Mouse (Mus musculus) forebrain, embryonic 15.5 days (tissue): ENCODE results near the gene Klk6. TPM values are rescaled to one million over a fixed set of nuclear protein-coding genes. Genes with fewer than 3 reads are reported as not detected.
A peak's percentile ranks its signal among the peaks of the same experiment; 100 is the strongest.

ENCODE experiments used
- ATAC-seq: fragments of 200-750 bp; cut with Nextera tagmentation; replicated peaks from 2 replicates; pipeline ENCODE4 v1.8.0; 2017; ENCODE audit warnings: mild to moderate bottlenecking, moderate TSS enrichment, moderate library complexity
- H3K27ac ChIP-seq: fragments of 300-500 bp; sonication (generic); replicated peaks from 2 replicates; pipeline ENCODE4 v1.5.1; 2015; ENCODE audit warnings: mild to moderate bottlenecking, inconsistent platforms
- H3K27me3 ChIP-seq: fragments of 300-500 bp; sonication (generic); 2 replicates; pipeline ENCODE4 v1.6.1; 2015; ENCODE audit warnings: inconsistent platforms
- H3K36me3 ChIP-seq: fragments of 300-500 bp; sonication (generic); 2 replicates; pipeline ENCODE4 v1.6.1; 2015; ENCODE audit warnings: mild to moderate bottlenecking, inconsistent platforms
- H3K4me1 ChIP-seq: fragments of 300-500 bp; sonication (generic); 2 replicates; pipeline ENCODE4 v1.6.1; 2015; ENCODE audit warnings: inconsistent platforms
- H3K4me2 ChIP-seq: fragments of 300-500 bp; sonication (generic); replicated peaks from 2 replicates; pipeline ENCODE4 v1.6.1; 2015; ENCODE audit warnings: mild to moderate bottlenecking, inconsistent platforms
- H3K4me3 ChIP-seq: fragments of 300-500 bp; sonication (generic); 2 replicates; pipeline ENCODE4 v1.5.1; 2015; ENCODE audit warnings: mild to moderate bottlenecking, inconsistent platforms
- H3K9ac ChIP-seq: fragments of 300-500 bp; sonication (generic); replicated peaks from 2 replicates; pipeline ENCODE4 v1.6.1; 2015; ENCODE audit warnings: mild to moderate bottlenecking, inconsistent platforms
- H3K9me3 ChIP-seq: fragments of 300-500 bp; sonication (generic); 2 replicates; pipeline ENCODE4 v1.6.1; 2016; ENCODE audit warnings: inconsistent platforms
- WGBS: fragments of 180-500 bp; shearing (Covaris S2); methylation state at CpG from one replicate; pipeline ENCODE4 v1.1.7; 2015; ENCODE audit warnings: mixed read lengths; 5-methylcytosine and 5-hydroxymethylcytosine counted together
- polyA plus RNA-seq: library from polyadenylated mRNA; unstranded; fragments of >200 nt; fragmentation: Nextera tagmentation; extraction: Ambion mirVana; gene quantifications from 2 replicates; pipeline ENCODE4 v1.2.1, GENCODE M21; 2015

Klk6 gene
- polyA plus RNA-seq, 1 experiment from 2014 or later, result not detected

GRCm38 (mm10) chr7:43788096-43788495 lies 36.2 kb upstream of the Klk6 start:
- Histone ChIP-seq H3K36me3 (no peaks in the 10 kb centered on the region), H3K9ac (no peak overlapping the region), H3K9me3 (no peaks in the 10 kb centered on the region), H3K4me2 (no peak overlapping the region), H3K27ac (no peak overlapping the region), H3K4me1 (no peaks in the 10 kb centered on the region), H3K4me3 (no peak overlapping the region), H3K27me3 (0 out of 2 replicates have a peak, but pooled peaks cover 3% of the 10 kb centered on the region)
- no peak for ATAC-seq
- WGBS, result 67% methylated on average over 3 of the region's 3 CpGs

- H3K9ac ChIP-seq, result no peak overlapping the region
- H3K9me3 ChIP-seq, result no peaks in the 10 kb centered on the region
- no peak overlapping the region for H3K4me2 ChIP-seq
- no peaks in the 10 kb centered on the region for H3K4me1 ChIP-seq
- 0 out of 2 replicates have a peak, but pooled peaks cover 3% of the 10 kb centered on the region for H3K27me3 ChIP-seq
- ATAC-seq, result no peak
- 74% methylated on average over 2 of the region's 2 CpGs for WGBS
- H3K36me3 ChIP-seq, result no peaks in the 10 kb centered on the region
- H3K27ac ChIP-seq, result no peak overlapping the region
- no peak overlapping the region for H3K4me3 ChIP-seq
Measured at GRCm38 (mm10) chr7:43789295-43789694, 35.0 kb upstream of the Klk6 start.

GRCm38 (mm10) chr7:43791591-43791990 lies 32.7 kb upstream of the Klk6 start, which contains the start of gene Klk9:
Gene Klk9, plus strand, starts transcription at chr7:43791891.
- no peak for ATAC-seq
- H3K4me2 ChIP-seq, result no peak within 1 kb of the TSS
- peaks cover 20% of the 10 kb centered on the region; the same call in 1 of the 2 replicates for H3K27me3 ChIP-seq
- peaks cover 6% of the 10 kb centered on the region for H3K4me1 ChIP-seq
- no peaks in the 10 kb centered on the region for H3K36me3 ChIP-seq
- H3K9me3 ChIP-seq, result no peaks in the 10 kb centered on the region
- H3K9ac ChIP-seq, result no peak within 1 kb of the TSS
- H3K4me3 ChIP-seq, result no peak within 1 kb of the TSS
- no peak within 1 kb of the TSS for H3K27ac ChIP-seq
- 77% methylated on average over 7 of the region's 7 CpGs for WGBS

- no peaks in the 10 kb centered on the region for H3K9me3 ChIP-seq
Measured at GRCm38 (mm10) chr7:43796355-43796754, 27.9 kb upstream of the Klk6 start.

GRCm38 (mm10) chr7:43797333-43797769 lies 26.9 kb upstream of the Klk6 start, which contains the start of gene Klk8:
Gene Klk8, plus strand, starts transcription at chr7:43797577.
- H3K27me3 ChIP-seq, result peaks cover 32% of the 10 kb centered on the region
- H3K36me3 ChIP-seq, result no peaks in the 10 kb centered on the region
- peak within 1 kb of the TSS; percentile 52 for H3K4me3 ChIP-seq
- H3K27ac ChIP-seq, result no peak within 1 kb of the TSS
- H3K4me2 ChIP-seq, result peak within 1 kb of the TSS; percentile 80
- under 1% methylated on average over 28 of the region's 28 CpGs for WGBS
- peak within 1 kb of the TSS; percentile 55 for H3K9ac ChIP-seq
- peak; percentile 30 for ATAC-seq
- H3K4me1 ChIP-seq, result peaks cover 20% of the 10 kb centered on the region
- no peaks in the 10 kb centered on the region for H3K9me3 ChIP-seq

More at GRCm38 (mm10) chr7:43796355-43796754, 27.9 kb upstream of the Klk6 start:
- 7% methylated on average over 8 of the region's 8 CpGs for WGBS
- Histone ChIP-seq H3K4me3 (peak overlapping the region; percentile 52), H3K36me3 (no peaks in the 10 kb centered on the region), H3K9ac (peak overlapping the region; percentile 55), H3K27ac (no peak overlapping the region), H3K4me1 (peaks cover 20% of the 10 kb centered on the region), H3K4me2 (peak overlapping the region; percentile 80), H3K27me3 (peaks cover 32% of the 10 kb centered on the region)
- no peak for ATAC-seq

GRCm38 (mm10) chr7:43797844-43798462 lies 26.3 kb upstream of the Klk6 start:
- Histone ChIP-seq H3K4me1 (peaks cover 20% of the 10 kb centered on the region), H3K27me3 (peaks cover 32% of the 10 kb centered on the region), H3K36me3 (no peaks in the 10 kb centered on the region), H3K9me3 (no peaks in the 10 kb centered on the region), H3K4me3 (peak overlapping the region; percentile 52), H3K4me2 (peak overlapping the region; percentile 80), H3K27ac (no peak overlapping the region), H3K9ac (peak overlapping the region; percentile 55)
- ATAC-seq, result peak; percentile 57
- WGBS, result 36% methylated on average over 13 of the region's 13 CpGs

GRCm38 (mm10) chr7:43799876-43800275 lies 24.4 kb upstream of the Klk6 start:
- ATAC-seq, result no peak
- Histone ChIP-seq H3K9me3 (no peaks in the 10 kb centered on the region), H3K27ac (no peak overlapping the region)

GRCm38 (mm10) chr7:43810994-43811393 lies 13.3 kb upstream of the Klk6 start, which contains the start of gene Klk7:
Gene Klk7, plus strand, starts transcription at chr7:43811294.
- no peaks in the 10 kb centered on the region for H3K9me3 ChIP-seq
- no peaks in the 10 kb centered on the region for H3K4me1 ChIP-seq
- H3K4me3 ChIP-seq, result no peak within 1 kb of the TSS
- WGBS, result 55% methylated on average over 5 of the region's 5 CpGs
- H3K4me2 ChIP-seq, result no peak within 1 kb of the TSS
- no peaks in the 10 kb centered on the region for H3K36me3 ChIP-seq
- H3K27me3 ChIP-seq, result no peaks in the 10 kb centered on the region
- no peak within 1 kb of the TSS for H3K9ac ChIP-seq
- no peak for ATAC-seq
- no peak within 1 kb of the TSS for H3K27ac ChIP-seq

More at GRCm38 (mm10) chr7:43799876-43800275, 24.4 kb upstream of the Klk6 start:
- no peaks in the 10 kb centered on the region for H3K36me3 ChIP-seq
- WGBS, result 75% methylated on average over 7 of the region's 7 CpGs
- peaks cover 27% of the 10 kb centered on the region for H3K27me3 ChIP-seq
- no peak overlapping the region for H3K4me2 ChIP-seq
- no peak overlapping the region for H3K9ac ChIP-seq
- no peak overlapping the region for H3K4me3 ChIP-seq
- peaks cover 20% of the 10 kb centered on the region for H3K4me1 ChIP-seq

GRCm38 (mm10) chr7:43815211-43815610 lies 9.1 kb upstream of the Klk6 start:
- no peaks in the 10 kb centered on the region for H3K36me3 ChIP-seq
- no peaks in the 10 kb centered on the region for H3K4me1 ChIP-seq
- 84% methylated on average over 7 of the region's 7 CpGs for WGBS
- H3K4me3 ChIP-seq, result no peak overlapping the region
- no peaks in the 10 kb centered on the region for H3K27me3 ChIP-seq
- no peak overlapping the region for H3K9ac ChIP-seq
- no peak overlapping the region for H3K4me2 ChIP-seq
- H3K27ac ChIP-seq, result no peak overlapping the region
- ATAC-seq, result no peak
- no peaks in the 10 kb centered on the region for H3K9me3 ChIP-seq

- no peak for ATAC-seq
- Histone ChIP-seq H3K9ac (no peak overlapping the region), H3K9me3 (no peaks in the 10 kb centered on the region), H3K36me3 (no peaks in the 10 kb centered on the region), H3K4me3 (no peak overlapping the region), H3K27ac (no peak overlapping the region), H3K27me3 (no peaks in the 10 kb centered on the region), H3K4me2 (no peak overlapping the region), H3K4me1 (no peaks in the 10 kb centered on the region)
Measured at GRCm38 (mm10) chr7:43816746-43817145, 7.6 kb upstream of the Klk6 start.

- H3K4me2 ChIP-seq, result no peak overlapping the region
- H3K36me3 ChIP-seq, result no peaks in the 10 kb centered on the region
- H3K9me3 ChIP-seq, result no peaks in the 10 kb centered on the region
- H3K4me1 ChIP-seq, result no peaks in the 10 kb centered on the region
- H3K4me3 ChIP-seq, result no peak overlapping the region
- ATAC-seq, result no peak
- no peaks in the 10 kb centered on the region for H3K27me3 ChIP-seq
- 93% methylated on average over 7 of the region's 7 CpGs for WGBS
- H3K27ac ChIP-seq, result no peak overlapping the region
- no peak overlapping the region for H3K9ac ChIP-seq
Measured at GRCm38 (mm10) chr7:43821581-43821980, 2.7 kb upstream of the Klk6 start.

- Histone ChIP-seq H3K36me3 (no peaks in the 10 kb centered on the region), H3K9ac (no peak overlapping the region), H3K9me3 (no peaks in the 10 kb centered on the region), H3K27ac (no peak overlapping the region), H3K4me3 (no peak overlapping the region), H3K27me3 (no peaks in the 10 kb centered on the region), H3K4me1 (no peaks in the 10 kb centered on the region), H3K4me2 (no peak overlapping the region)
- no peak for ATAC-seq
- 89% methylated on average over 5 of the region's 5 CpGs for WGBS
Measured at GRCm38 (mm10) chr7:43826056-43826455, 1.8 kb downstream of the Klk6 start.

GRCm38 (mm10) chr7:43827706-43828105 lies 3.4 kb downstream of the Klk6 start:
- Histone ChIP-seq H3K36me3 (no peaks in the 10 kb centered on the region), H3K4me1 (no peaks in the 10 kb centered on the region), H3K4me2 (no peak overlapping the region), H3K9me3 (no peaks in the 10 kb centered on the region), H3K27me3 (no peaks in the 10 kb centered on the region), H3K9ac (no peak overlapping the region), H3K4me3 (no peak overlapping the region), H3K27ac (no peak overlapping the region)
- 82% methylated on average over 4 of the region's 4 CpGs for WGBS
- ATAC-seq, result no peak
